Mouse (Mus musculus) adrenal gland, postnatal 25 days (tissue): ENCODE results near the gene Zfp81. TPM values are rescaled to one million over a fixed set of nuclear protein-coding genes. Genes with fewer than 3 reads are reported as not detected.
A peak's percentile ranks its signal among the peaks of the same experiment; 100 is the strongest.
"Not testable (repeated sequence)": the region's sequence is repeated elsewhere in the genome, so short reads cannot be mapped to it uniquely, and the experiment has no call there.

ENCODE experiments used
- DNase-seq: peaks from one replicate; pipeline ENCODE4 v3.0.0; 2021; ENCODE audit warnings: mixed read lengths
- long read RNA-seq: library from polyadenylated mRNA; stranded (forward); transcript quantifications from one replicate; pipeline ENCODE4 v2.0.0, GENCODE M21; 2021
- total RNA-seq: library from RNA; stranded (reverse); gene quantifications from 2 replicates; pipeline ENCODE4 v1.2.3, GENCODE M21; 2021

Gene Zfp81
- total RNA-seq, result 8.2 and 11.7 TPM in 2 replicates
- long read RNA-seq, full-length matches to known transcripts, result 6 of 6 reads
- long read RNA-seq, partial matches to known transcripts, result 0 of 6 reads
- long read RNA-seq, other reads (novel, unspliced or antisense), result 0 of 6 reads

GRCm38 (mm10) chr17:33358411-33359384, at the start of gene Zfp81:
TSS of gene Zfp81 (minus strand) at chr17:33358878.
- peak; percentile 76 for DNase-seq

- peak; percentile 77 for DNase-seq
Observed at GRCm38 (mm10) chr17:33394182-33395034, 35.7 kb upstream of the Zfp81 start, which contains the start of gene Zfp101. TSS of gene Zfp101 (minus strand) at chr17:33394641.

- DNase-seq, result no peak
Observed at GRCm38 (mm10) chr17:33392271-33392670, 33.6 kb upstream of the Zfp81 start.

GRCm38 (mm10) chr17:33385705-33386104, 27.0 kb upstream of the Zfp81 start:
- DNase-seq, result no peak

- DNase-seq, result no peak
Observed at GRCm38 (mm10) chr17:33372795-33373194, 14.1 kb upstream of the Zfp81 start.

- DNase-seq, result no peak
Observed at GRCm38 (mm10) chr17:33352981-33353380, 5.7 kb downstream of the Zfp81 start.

GRCm38 (mm10) chr17:33289876-33290149, 68.9 kb downstream of the Zfp81 start:
- not testable (repeated sequence) for DNase-seq

- DNase-seq, result not testable (repeated sequence)
Observed at GRCm38 (mm10) chr17:33289039-33289875, 69.4 kb downstream of the Zfp81 start, which contains the start of gene Zfp955b. TSS of gene Zfp955b (plus strand) at chr17:33289544.

Other genes starting within 250 kb of the Zfp81 start
- gene Morc2b, start 219.2 kb downstream of the Zfp81 start, total RNA-seq, result not detected in 2 replicates
- gene Olfr55, start 190.4 kb downstream of the Zfp81 start, total RNA-seq, result not detected in 2 replicates
- not detected in 2 replicates for gene Olfr239, start 167.6 kb downstream of the Zfp81 start, total RNA-seq
- gene Olfr1564, start 137.2 kb downstream of the Zfp81 start, total RNA-seq, result 0.18 TPM in 1 of 2 replicates, not detected in the other
- gene Zfp955a, start 103.7 kb downstream of the Zfp81 start, total RNA-seq, result 12.0 and 12.1 TPM in 2 replicates
- gene Olfr63, start 94.2 kb downstream of the Zfp81 start, total RNA-seq, result not detected in 2 replicates
- gene Zfp955b, start 69.3 kb downstream of the Zfp81 start, total RNA-seq, result 16.9 and 17.9 TPM in 2 replicates
- 9.0 and 9.4 TPM in 2 replicates for gene Zfp101, start 35.8 kb upstream of the Zfp81 start, total RNA-seq
- not detected in 2 replicates for gene Actl9, start 74.0 kb upstream of the Zfp81 start, total RNA-seq
- gene Adamts10, start 165.3 kb upstream of the Zfp81 start, total RNA-seq, result 46.2 and 54.1 TPM in 2 replicates
- 1.7 and 3.8 TPM in 2 replicates for gene Myo1f, start 196.8 kb upstream of the Zfp81 start, total RNA-seq